Comparison of ENCODE assay signal across 10 mouse cellular contexts in genomic region chr3:94601959-94602358, GRCm38 (mm10). TPM values are rescaled to one million over a fixed set of nuclear protein-coding genes. Genes with fewer than 3 reads are reported as not detected.
DNase-seq lines count a peak whose midpoint lies in the region; ATAC-seq and TF ChIP-seq lines count a peak whose summit lies in the region.
"Had no signal": no experiment of that assay in that cellular context is flagged by ENCODE, and none has a peak within 500 bp of the region (broad histone marks: within the 10 kb centered on the region; RNA-seq: fewer than 3 reads in every experiment).

No protein-coding gene starts in this region.

- no peaks in the 10 kb centered on the region for H3K4me1 ChIP-seq in heart, embryonic 12.5 days (replicated peaks)
- H3K4me1 ChIP-seq in forebrain, embryonic 14.5 days (ENCODE audit: control insufficient read depth, insufficient read depth, low read length): no peaks in the 10 kb centered on the region
- H3K4me1 ChIP-seq in kidney, postnatal 0 days (replicated peaks; ENCODE audit: insufficient read depth, low read length): no peaks in the 10 kb centered on the region

- no peak overlapping the region for H3K27ac ChIP-seq in heart, embryonic 12.5 days (ENCODE audit: poor library complexity, severe bottlenecking)
- H3K27ac ChIP-seq in forebrain, embryonic 14.5 days (ENCODE audit: low read depth, low read length): no peak overlapping the region
- no peak overlapping the region for H3K27ac ChIP-seq in kidney, postnatal 0 days

- DNase-seq in heart, adult 18-20 months: peak; percentile 36 to 75
- peak; percentile 71 for DNase-seq in brain, embryonic 14.5 days (ENCODE audit: low read depth)
- DNase-seq in forebrain, embryonic 14.5 days (ENCODE audit: low spot score): peak; percentile 77
- peak; percentile 78 for DNase-seq in kidney, postnatal 0 days (ENCODE audit: low spot score)
- DNase-seq in spleen, postnatal 4 days (ENCODE audit: low spot score in 2 of 2): peak; percentile 51 to 77

- H3K9me3 ChIP-seq in heart, embryonic 12.5 days (replicated peaks): peaks cover under 1% of the 10 kb centered on the region; the same call in 1 of the 2 replicates
- no peaks in the 10 kb centered on the region for H3K9me3 ChIP-seq in forebrain, embryonic 14.5 days (replicated peaks; ENCODE audit: control insufficient read depth, low read length)
- no peaks in the 10 kb centered on the region for H3K9me3 ChIP-seq in kidney, postnatal 0 days (replicated peaks; ENCODE audit: low read length)

- no peak for ATAC-seq in heart, embryonic 12.5 days (ENCODE audit: insufficient number of reproducible peaks, low FRiP score)
- peak; percentile 74 for ATAC-seq in CD4-positive, CD25-positive, alpha-beta regulatory T cell, adult 4 months
- ATAC-seq in forebrain, embryonic 14.5 days: no peak
- ATAC-seq in kidney, postnatal 0 days (replicated peaks; ENCODE audit: low FRiP score, low read depth): no peak
- peak; percentile 90 for ATAC-seq in megakaryocyte, adult 5-6 weeks (ENCODE audit: poor library complexity, severe bottlenecking)

- TF ChIP-seq CTCF in brain, embryonic 14.5 days (IDR thresholded peaks at IDR 0.05; ENCODE audit: borderline replicate concordance, extremely low read depth, insufficient read depth, insufficient read length): peak; percentile 80
- peak; percentile 85 for TF ChIP-seq CTCF in kidney, postnatal 0 days (IDR thresholded peaks at IDR 0.05; ENCODE audit: low read depth)

- no peak for TF ChIP-seq POLR2A in brain, embryonic 14.5 days (IDR thresholded peaks at IDR 0.05; ENCODE audit: borderline replicate concordance, extremely low read depth, insufficient read depth, insufficient read length, poor library complexity, severe bottlenecking)

- H3K27me3 ChIP-seq in heart, embryonic 12.5 days (replicated peaks): no peaks in the 10 kb centered on the region
- H3K27me3 ChIP-seq in forebrain, embryonic 14.5 days (replicated peaks; ENCODE audit: control insufficient read depth, insufficient read depth, low read length): no peaks in the 10 kb centered on the region
- H3K27me3 ChIP-seq in kidney, postnatal 0 days (ENCODE audit: insufficient read depth, low read length): no peaks in the 10 kb centered on the region

- no peak overlapping the region for H3K4me3 ChIP-seq in heart, embryonic 12.5 days
- H3K4me3 ChIP-seq in forebrain, embryonic 14.5 days (ENCODE audit: low read depth, low read length): no peak overlapping the region
- no peak overlapping the region for H3K4me3 ChIP-seq in kidney, postnatal 0 days (replicated peaks; ENCODE audit: low read depth, low read length)

- H3K9ac ChIP-seq in heart, embryonic 12.5 days: no peak overlapping the region
- no peak overlapping the region for H3K9ac ChIP-seq in forebrain, embryonic 14.5 days (ENCODE audit: low read length)
- H3K9ac ChIP-seq in kidney, postnatal 0 days (ENCODE audit: low read depth, low read length): no peak overlapping the region

- WGBS in heart, embryonic 12.5 days: 5% methylated on average over 4 of the region's 4 CpGs
- WGBS in forebrain, embryonic 14.5 days: 5% methylated on average over 4 of the region's 4 CpGs
- 0% methylated on average over 4 of the region's 4 CpGs for WGBS in kidney, postnatal 0 days

- no peaks in the 10 kb centered on the region for H3K36me3 ChIP-seq in heart, embryonic 12.5 days
- no peaks in the 10 kb centered on the region for H3K36me3 ChIP-seq in forebrain, embryonic 14.5 days (ENCODE audit: control insufficient read depth, insufficient read depth, low read length)
- H3K36me3 ChIP-seq in kidney, postnatal 0 days (ENCODE audit: insufficient read depth, low read length): no peaks in the 10 kb centered on the region

- no peak overlapping the region for H3K4me2 ChIP-seq in heart, embryonic 12.5 days
- no peak overlapping the region for H3K4me2 ChIP-seq in forebrain, embryonic 14.5 days (ENCODE audit: low read length)
- no peak overlapping the region for H3K4me2 ChIP-seq in kidney, postnatal 0 days (ENCODE audit: low read length)

RNA-seq across cellular contexts. Expression of gene Snx27, which starts 19.4 kb away (rescaled TPM):
- 10 to 100 TPM; 28.3 to 29.0 TPM for total RNA-seq in heart, adult 18-20 months (2021)
- polyA plus RNA-seq in heart, embryonic 12.5 days (2016; fragmentation: Nextera tagmentation; extraction: Ambion mirVana): 40.3 and 41.4 TPM in 2 replicates
- polyA plus RNA-seq in CD4-positive, CD25-positive, alpha-beta regulatory T cell, adult 4 months (2017; shearing (Covaris generic)): 10 to 100 TPM; 17.1 TPM
- 34.0 and 45.1 TPM in 2 replicates for polyA plus RNA-seq in brain, embryonic 14.5 days (2012; rRNA removed)
- 42.8 and 45.3 TPM in 2 replicates for polyA plus RNA-seq in forebrain, embryonic 14.5 days (2014; fragmentation: Nextera tagmentation; extraction: Ambion mirVana)
- polyA plus RNA-seq in kidney, postnatal 0 days (2015; fragmentation: Nextera tagmentation; extraction: Ambion mirVana): 33.4 and 39.1 TPM in 2 replicates
- 31.3 and 35.9 TPM in 2 replicates for total RNA-seq in megakaryocyte, adult 5-6 weeks (2015)
- 33.8 and 39.8 TPM in 2 replicates for total RNA-seq in megakaryocyte, adult 5-6 weeks (2017)

RNA-seq across cellular contexts. Expression of gene Gm10972, which starts 41.0 kb away (rescaled TPM):
- total RNA-seq in heart, adult 18-20 months (2021): not detected
- polyA plus RNA-seq in heart, embryonic 12.5 days (2016; fragmentation: Nextera tagmentation; extraction: Ambion mirVana): not detected in 2 replicates
- not detected for polyA plus RNA-seq in CD4-positive, CD25-positive, alpha-beta regulatory T cell, adult 4 months (2017; shearing (Covaris generic))
- not detected in 2 replicates for polyA plus RNA-seq in brain, embryonic 14.5 days (2012; rRNA removed)
- not detected in 2 replicates for polyA plus RNA-seq in forebrain, embryonic 14.5 days (2014; fragmentation: Nextera tagmentation; extraction: Ambion mirVana)
- polyA plus RNA-seq in kidney, postnatal 0 days (2015; fragmentation: Nextera tagmentation; extraction: Ambion mirVana): not detected in 2 replicates
- total RNA-seq in megakaryocyte, adult 5-6 weeks (2015): not detected in 2 replicates
- not detected in 2 replicates for total RNA-seq in megakaryocyte, adult 5-6 weeks (2017)
- total RNA-seq: left cerebral cortex, adult 8-10 months had no signal
- polyA plus RNA-seq: stomach, embryonic 14.5 days had no signal

RNA-seq across cellular contexts. Expression of gene Tuft1, which starts 56.7 kb away (rescaled TPM):
- 1 to 10 TPM; 3.0 to 3.5 TPM for total RNA-seq in heart, adult 18-20 months (2021)
- 8.0 and 8.5 TPM in 2 replicates for polyA plus RNA-seq in heart, embryonic 12.5 days (2016; fragmentation: Nextera tagmentation; extraction: Ambion mirVana)
- polyA plus RNA-seq in CD4-positive, CD25-positive, alpha-beta regulatory T cell, adult 4 months (2017; shearing (Covaris generic)): 1 to 10 TPM; 2.1 to 6.8 TPM
- 4.5 and 4.7 TPM in 2 replicates for polyA plus RNA-seq in brain, embryonic 14.5 days (2012; rRNA removed)
- polyA plus RNA-seq in forebrain, embryonic 14.5 days (2014; fragmentation: Nextera tagmentation; extraction: Ambion mirVana): 4.6 and 4.8 TPM in 2 replicates
- 9.1 and 9.2 TPM in 2 replicates for polyA plus RNA-seq in kidney, postnatal 0 days (2015; fragmentation: Nextera tagmentation; extraction: Ambion mirVana)
- total RNA-seq in megakaryocyte, adult 5-6 weeks (2015): 0.80 and 1.1 TPM in 2 replicates
- total RNA-seq in megakaryocyte, adult 5-6 weeks (2017): 0.85 and 2.1 TPM in 2 replicates

Comparison
In these comparisons a context has a peak if more than half of its experiments do, and no peak if none do; other contexts are left out.
1. ATAC-seq: peak in CD4-positive, CD25-positive, alpha-beta regulatory T cell, adult 4 months (single experiment) and megakaryocyte, adult 5-6 weeks (single experiment); none in heart, embryonic 12.5 days (single experiment), forebrain, embryonic 14.5 days (single experiment) and kidney, postnatal 0 days (single experiment).
2. Peak in every context shown above with its lines, with median percentiles within 50 percentile points of each other: DNase-seq.